Mouse (Mus musculus) megakaryocyte, adult 5-6 weeks (primary cell): ENCODE data around the gene 1700029P11Rik. TPM values are rescaled to one million over a fixed set of nuclear protein-coding genes. Genes with fewer than 3 reads are reported as not detected.

Experiments
- ATAC-seq: 2 replicates; pipeline ENCODE4 v1.8.0; 2016; ENCODE audit warnings: mild to moderate bottlenecking, inconsistent platforms; ENCODE audit not compliant: poor library complexity, severe bottlenecking
- total RNA-seq, 2 experiments: library from RNA; stranded (forward) in 1 of 2; stranded (reverse) in 1 of 2; fragments of 153-499, 151-499 nt in 1 of 2; fragments of 221-1000, 200-1000 nt in 1 of 2; gene quantifications; 2 replicates each; pipeline versions ENCODE4 v1.2.3 to v1.2.4; 2015 to 2017

The 1700029P11Rik gene
- total RNA-seq, 2 experiments from 2014 or later: not detected

DNA sequence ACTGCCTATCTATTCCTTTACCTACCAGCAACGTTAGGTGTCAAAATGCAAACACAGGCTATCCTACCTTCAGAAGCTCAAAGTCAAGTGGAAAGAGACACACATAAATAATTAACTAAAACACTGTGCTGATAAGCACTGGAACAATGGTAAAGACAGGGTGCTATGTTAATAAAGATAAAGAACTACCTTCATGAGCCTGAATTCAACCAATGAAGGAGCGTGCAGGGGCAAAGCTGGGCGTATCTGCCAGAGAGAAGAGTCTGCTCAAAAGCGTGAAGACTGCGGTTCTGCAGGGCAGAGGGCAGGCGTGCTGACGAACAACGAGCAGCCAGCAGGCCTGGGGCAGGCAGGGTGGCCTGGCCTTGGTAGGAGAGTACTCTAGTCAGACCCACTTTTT lies 23.9 kb downstream of the 1700029P11Rik start:
- ATAC-seq: no peak

DNA sequence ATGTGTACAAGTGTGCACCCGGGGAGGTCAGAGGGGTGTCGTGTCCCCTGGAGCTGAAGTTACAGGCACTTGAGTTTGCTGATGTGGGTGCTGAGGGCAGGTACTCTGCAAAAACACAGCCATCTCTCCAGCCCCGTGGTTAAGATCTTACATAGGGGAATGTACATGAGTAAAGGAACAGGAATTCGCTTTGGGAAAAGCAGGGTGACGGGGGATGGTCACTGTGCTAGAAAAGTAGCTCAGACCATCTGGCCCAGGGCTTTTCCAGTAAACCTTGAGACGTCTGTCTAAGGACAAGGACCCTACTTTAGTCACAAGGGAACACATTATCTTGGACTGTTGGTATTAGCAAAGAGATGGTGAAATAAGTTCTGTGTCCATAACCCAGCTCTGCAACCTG lies 31.6 kb downstream of the 1700029P11Rik start:
- no peak for ATAC-seq

DNA sequence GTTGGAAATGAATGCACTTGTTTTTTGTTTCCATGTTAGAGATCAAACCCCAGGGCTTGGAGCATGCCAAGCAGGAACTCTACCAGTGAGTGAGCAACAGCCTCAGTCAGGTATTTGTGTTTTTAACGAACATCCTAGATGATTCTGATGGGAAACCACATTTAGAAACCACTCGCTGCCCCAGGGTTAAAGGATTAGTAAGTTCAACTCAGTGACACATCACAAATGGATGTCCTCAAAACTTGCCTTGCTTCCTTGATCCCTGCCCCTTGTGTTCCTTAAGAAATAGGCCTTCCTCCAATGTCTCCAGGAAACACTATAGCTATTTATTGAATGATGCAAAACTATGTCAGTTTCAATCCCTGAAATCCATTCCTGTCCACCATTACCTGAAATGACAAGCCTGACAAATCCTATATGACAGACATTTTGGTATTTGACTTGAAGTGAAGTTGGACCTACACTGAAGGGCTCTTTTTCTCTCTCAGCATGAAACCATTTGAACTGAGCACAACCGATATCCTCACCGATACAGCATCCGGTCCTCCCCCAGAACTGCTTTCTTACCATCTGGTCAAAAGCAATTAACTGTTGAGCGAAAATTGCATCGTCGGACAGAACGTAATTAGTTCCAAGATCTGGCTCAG lies 34.5 kb downstream of the 1700029P11Rik start:
- no peak for ATAC-seq

DNA sequence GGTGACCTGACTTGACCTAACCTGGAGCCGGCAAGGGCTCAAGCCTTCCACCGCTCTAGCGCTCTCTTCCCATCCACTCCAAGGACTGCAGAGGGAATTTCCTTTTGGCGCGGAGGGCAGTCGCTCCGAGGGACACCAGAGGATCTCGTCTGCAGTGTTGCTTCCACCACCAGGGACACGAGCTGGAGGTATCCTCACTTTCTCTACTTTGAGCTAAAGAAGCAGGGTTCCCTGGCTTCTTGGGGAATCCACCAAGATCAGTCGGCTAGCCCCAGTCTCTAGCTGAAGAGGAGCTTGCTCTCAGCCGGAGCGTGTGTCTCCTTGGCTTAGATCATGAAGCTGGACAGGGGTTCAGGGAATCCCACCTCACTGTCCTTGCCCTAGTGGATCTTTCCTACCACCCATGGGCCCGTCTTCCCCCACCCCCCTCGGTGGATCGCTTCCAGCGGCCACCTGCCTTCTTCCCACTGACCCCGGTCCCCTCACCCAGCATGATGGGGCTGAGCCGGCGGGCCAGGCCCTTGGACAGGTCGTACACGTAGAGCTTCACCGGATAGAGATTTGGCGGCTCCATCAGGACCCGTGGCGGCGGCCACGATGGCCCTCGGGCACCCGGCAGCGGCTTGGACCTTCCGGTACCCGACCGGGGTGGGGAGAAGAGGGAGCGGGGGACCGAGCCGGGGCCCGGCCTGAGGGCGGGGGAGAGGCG lies 35.2 kb downstream of the 1700029P11Rik start:
- ATAC-seq: 0 out of 2 replicates have a peak, but pooled peaks have one; percentile 2

DNA sequence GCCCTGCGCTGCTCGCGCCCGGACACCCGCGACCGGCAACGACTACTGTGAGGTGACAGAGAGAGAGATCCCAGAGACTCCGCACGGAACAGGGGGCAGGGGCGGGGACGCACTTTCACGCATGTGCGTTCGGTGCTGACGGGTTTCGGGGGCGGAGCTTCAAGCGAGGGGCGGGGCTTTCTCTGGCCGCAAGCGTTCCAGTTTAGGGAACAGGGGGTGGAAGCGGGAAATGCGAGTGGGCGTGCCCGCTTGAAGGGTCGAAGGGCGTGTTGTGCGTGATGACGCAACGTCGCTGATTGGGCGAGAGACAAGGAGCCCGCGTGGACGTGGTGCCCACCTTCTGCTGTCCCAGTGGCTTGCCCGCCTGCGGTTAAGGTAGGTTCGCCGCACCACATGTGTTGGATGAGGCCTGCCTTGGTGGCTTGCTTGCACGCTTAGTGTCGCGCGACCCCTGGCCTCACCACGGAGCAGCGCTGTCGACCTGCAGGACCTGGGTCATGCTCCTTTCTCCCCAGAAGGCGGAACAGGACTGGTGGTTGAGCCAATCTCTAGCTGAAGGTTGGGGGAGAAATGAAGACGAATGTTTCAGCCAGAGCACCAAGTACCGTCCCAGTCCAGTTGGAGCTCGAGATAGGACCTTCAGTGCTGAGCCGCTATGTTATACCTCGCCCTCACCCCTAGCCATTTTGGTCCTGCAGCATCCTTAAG lies 35.9 kb downstream of the 1700029P11Rik start:
- ATAC-seq: peak; percentile 93

DNA sequence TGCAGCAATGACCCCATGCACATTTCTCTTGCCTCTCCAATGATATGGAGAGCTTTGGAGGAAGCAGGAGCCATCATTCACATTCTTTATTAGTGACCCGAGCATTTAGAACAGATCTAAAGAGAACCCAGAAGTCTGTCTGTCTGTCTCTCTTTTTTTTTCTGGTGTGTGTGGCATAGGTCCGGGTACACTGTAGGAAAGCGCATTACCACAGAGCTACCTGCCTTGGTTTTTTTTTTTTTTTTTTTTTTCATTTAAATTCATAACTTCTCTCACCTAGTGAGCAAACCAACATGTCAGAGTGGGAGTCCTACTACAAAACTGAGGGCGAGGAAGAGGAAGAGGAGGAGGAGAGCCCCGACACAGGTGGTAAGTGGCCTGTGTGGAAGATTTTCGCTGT lies 36.5 kb downstream of the 1700029P11Rik start:
- no peak for ATAC-seq

DNA sequence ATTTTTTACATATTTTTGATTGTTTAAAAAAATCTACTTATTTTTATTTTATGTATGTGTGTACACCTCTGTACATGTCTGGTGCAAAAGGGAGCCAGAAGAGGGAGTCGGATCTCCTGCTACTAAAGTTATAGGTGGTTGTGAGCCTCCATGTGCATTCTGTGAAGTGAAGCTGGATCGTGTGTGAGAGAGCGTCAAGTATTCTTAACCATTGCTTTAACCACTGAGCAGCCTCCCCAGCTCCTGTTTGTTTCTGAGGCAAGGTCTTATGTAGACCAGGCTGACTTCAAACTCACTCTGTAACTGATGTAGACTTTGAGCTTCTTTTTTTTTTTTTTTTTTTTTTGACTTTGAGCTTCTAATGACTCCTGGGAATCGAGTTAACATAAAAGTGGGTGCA lies 37.1 kb downstream of the 1700029P11Rik start:
- ATAC-seq: no peak

DNA sequence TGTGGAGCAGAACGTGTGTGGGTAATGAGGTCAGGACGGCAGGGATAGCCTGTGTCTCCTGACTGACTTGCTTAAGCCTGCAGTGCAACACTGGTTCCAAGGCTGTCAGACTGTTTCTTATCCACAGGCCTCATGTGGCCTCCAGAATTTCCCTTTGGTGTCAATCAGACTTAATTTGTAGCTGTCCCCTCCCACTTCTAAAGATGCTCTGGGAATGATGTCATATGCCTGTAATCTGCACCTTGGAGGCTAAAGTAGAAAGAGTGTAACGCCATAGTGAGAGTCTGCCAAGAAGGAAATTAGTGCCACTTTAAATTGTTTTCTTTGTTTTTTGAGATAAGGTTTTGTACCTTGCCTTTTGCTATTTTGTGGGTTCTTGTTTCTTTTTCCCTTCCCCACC lies 38.9 kb downstream of the 1700029P11Rik start:
- ATAC-seq: no peak

DNA sequence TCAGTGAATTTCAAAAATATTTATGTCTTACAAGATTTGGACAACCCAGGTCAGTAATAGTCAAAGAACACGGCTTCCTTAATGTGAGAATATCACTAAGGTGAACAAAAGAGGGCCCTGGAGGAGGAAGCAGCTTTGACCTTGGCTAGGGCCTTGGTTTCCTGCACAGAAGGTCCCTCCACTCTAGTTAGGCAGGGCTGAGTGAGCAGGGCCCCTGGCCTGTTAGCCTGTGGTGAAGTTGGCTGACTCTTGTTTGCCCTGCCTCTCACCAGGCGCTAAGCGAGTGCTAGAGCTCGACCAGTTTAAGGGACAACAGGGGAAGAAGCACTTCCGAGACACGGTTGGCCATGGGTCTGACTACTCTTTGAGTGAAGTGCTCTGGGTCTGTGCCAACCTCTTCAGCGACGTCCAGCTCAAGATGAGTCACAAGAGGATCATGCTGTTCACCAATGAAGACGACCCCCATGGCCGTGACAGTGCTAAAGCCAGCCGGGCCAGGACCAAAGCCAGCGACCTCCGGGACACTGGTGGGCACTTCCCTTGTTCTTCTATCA lies 42.3 kb downstream of the 1700029P11Rik start:
- ATAC-seq: no peak

DNA sequence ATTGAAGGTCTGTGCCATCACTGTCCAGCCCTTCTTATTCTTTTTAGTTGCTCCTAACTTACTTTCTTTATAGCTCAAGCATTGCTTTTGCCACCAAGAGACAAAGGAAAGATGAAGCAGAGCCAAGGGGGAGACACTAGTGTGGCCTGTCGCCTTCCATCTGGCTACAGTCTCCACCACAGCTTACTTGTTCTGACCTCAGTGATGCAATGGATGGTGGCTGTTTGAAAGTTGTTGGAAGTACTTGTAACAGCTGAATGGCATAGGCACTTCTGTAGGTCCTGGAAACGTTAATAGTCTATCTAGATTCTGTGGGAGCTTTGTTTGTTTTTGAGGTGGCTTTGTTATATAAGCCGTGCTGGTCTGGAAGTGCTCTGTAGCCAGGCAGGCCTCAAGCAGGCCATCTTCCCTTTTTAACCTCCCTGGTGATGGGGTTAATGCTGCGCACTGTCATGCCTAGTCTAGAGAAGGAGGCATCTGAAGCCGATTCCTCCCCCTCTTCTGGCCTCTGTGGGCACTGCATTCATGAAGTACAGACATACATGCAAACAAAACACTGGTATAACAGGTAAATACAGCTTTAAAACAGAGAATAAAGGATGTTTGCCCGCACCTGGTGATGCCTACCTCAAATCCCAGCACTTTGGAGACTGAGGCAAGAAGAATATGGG lies 43.8 kb downstream of the 1700029P11Rik start:
- no peak for ATAC-seq

DNA sequence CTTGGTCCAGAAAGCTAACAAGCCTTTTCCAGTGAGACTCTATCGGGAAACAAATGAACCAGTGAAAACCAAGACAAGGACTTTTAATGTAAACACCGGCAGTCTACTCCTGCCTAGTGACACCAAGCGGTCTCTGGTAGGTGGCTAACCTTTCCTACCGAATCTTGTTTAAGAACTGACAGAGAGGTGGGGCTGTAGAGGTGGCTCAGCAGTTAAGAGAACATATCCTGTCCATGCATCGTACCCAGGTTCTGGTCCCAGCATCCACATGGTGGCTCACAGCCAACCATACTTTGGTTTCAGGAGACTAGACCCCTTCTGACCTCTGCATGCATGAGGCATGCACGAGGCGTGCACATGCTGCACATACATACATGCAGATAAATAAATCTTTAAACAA lies 46.9 kb downstream of the 1700029P11Rik start:
- ATAC-seq: no peak

DNA sequence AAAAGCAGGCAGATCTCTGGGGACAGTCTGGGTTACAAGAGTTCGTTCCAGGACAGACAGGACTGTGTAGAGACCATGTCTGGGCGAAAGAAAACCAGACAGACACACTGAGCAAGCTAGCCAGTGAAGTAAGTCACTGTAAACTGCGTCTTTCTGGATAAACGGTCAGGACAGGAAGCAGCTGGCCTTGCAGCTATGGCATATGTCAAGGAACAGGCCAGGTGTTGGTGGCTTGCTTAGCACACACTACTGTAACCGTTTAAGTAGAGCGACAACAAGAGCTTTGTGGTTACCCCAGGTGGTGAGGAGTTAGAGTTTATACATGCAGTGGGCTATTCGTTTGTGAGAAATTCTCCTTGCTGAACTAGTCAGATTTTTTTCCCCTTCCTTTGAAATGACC lies 47.4 kb downstream of the 1700029P11Rik start:
- ATAC-seq: no peak

Other genes with a start within 250 kb of the 1700029P11Rik start
- 5.8 and 6.2 TPM in 2 replicates for gene Zc3h7b, start 235.5 kb upstream of the 1700029P11Rik start, total RNA-seq (2015)
- 5.5 and 7.0 TPM in 2 replicates for gene Zc3h7b, start 235.5 kb upstream of the 1700029P11Rik start, total RNA-seq (2017)
- gene Rangap1, start 235.0 kb upstream of the 1700029P11Rik start, total RNA-seq (2015): 29.8 and 32.0 TPM in 2 replicates
- 76.5 and 79.1 TPM in 2 replicates for gene Rangap1, start 235.0 kb upstream of the 1700029P11Rik start, total RNA-seq (2017)
- gene Tef, start 178.1 kb upstream of the 1700029P11Rik start, total RNA-seq (2015): 3.1 and 3.3 TPM in 2 replicates
- gene Tef, start 178.1 kb upstream of the 1700029P11Rik start, total RNA-seq (2017): 6.5 and 8.6 TPM in 2 replicates
- gene Tob2, start 121.7 kb upstream of the 1700029P11Rik start, total RNA-seq (2015): 36.1 and 38.2 TPM in 2 replicates
- gene Tob2, start 121.7 kb upstream of the 1700029P11Rik start, total RNA-seq (2017): 20.3 and 23.8 TPM in 2 replicates
- gene Phf5a, start 108.6 kb upstream of the 1700029P11Rik start, total RNA-seq (2015): 65.3 and 85.6 TPM in 2 replicates
- gene Phf5a, start 108.6 kb upstream of the 1700029P11Rik start, total RNA-seq (2017): 30.1 and 34.0 TPM in 2 replicates
- 47.0 and 58.7 TPM in 2 replicates for gene Aco2, start 108.2 kb upstream of the 1700029P11Rik start, total RNA-seq (2015)
- 82.3 and 89.4 TPM in 2 replicates for gene Aco2, start 108.2 kb upstream of the 1700029P11Rik start, total RNA-seq (2017)
- gene Polr3h, start 54.3 kb upstream of the 1700029P11Rik start, total RNA-seq (2015): 2.7 and 3.9 TPM in 2 replicates
- 5.5 and 7.8 TPM in 2 replicates for gene Polr3h, start 54.3 kb upstream of the 1700029P11Rik start, total RNA-seq (2017)
- gene Csdc2, start 43.8 kb upstream of the 1700029P11Rik start, total RNA-seq (2015): not detected in 2 replicates
- not detected in 2 replicates for gene Csdc2, start 43.8 kb upstream of the 1700029P11Rik start, total RNA-seq (2017)
- 10.4 and 10.5 TPM in 2 replicates for gene Pmm1, start 19.6 kb upstream of the 1700029P11Rik start, total RNA-seq (2015)
- 5.6 and 5.7 TPM in 2 replicates for gene Pmm1, start 19.6 kb upstream of the 1700029P11Rik start, total RNA-seq (2017)
- 28.8 and 36.2 TPM in 2 replicates for gene Xrcc6, start 7.3 kb downstream of the 1700029P11Rik start, total RNA-seq (2015)
- gene Xrcc6, start 7.3 kb downstream of the 1700029P11Rik start, total RNA-seq (2017): 82.5 and 83.2 TPM in 2 replicates
- 19.1 and 26.3 TPM in 2 replicates for gene Desi1, start 53.3 kb downstream of the 1700029P11Rik start, total RNA-seq (2015)
- 2.6 and 3.9 TPM in 2 replicates for gene Desi1, start 53.3 kb downstream of the 1700029P11Rik start, total RNA-seq (2017)
- gene Snu13, start 67.1 kb downstream of the 1700029P11Rik start, total RNA-seq (2015): 104 and 106 TPM in 2 replicates
- gene Snu13, start 67.1 kb downstream of the 1700029P11Rik start, total RNA-seq (2017): 79.1 and 80.3 TPM in 2 replicates
- not detected in 2 replicates for gene 4930407I10Rik, start 78.6 kb downstream of the 1700029P11Rik start, total RNA-seq (2015)
- gene 4930407I10Rik, start 78.6 kb downstream of the 1700029P11Rik start, total RNA-seq (2017): not detected in 2 replicates
- not detected in 2 replicates for gene Mei1, start 89.5 kb downstream of the 1700029P11Rik start, total RNA-seq (2015)
- not detected in 2 replicates for gene Mei1, start 89.5 kb downstream of the 1700029P11Rik start, total RNA-seq (2017)
- 7.8 and 8.8 TPM in 2 replicates for gene Ccdc134, start 147.4 kb downstream of the 1700029P11Rik start, total RNA-seq (2015)
- gene Ccdc134, start 147.4 kb downstream of the 1700029P11Rik start, total RNA-seq (2017): 22.6 and 23.5 TPM in 2 replicates
- gene Srebf2, start 166.6 kb downstream of the 1700029P11Rik start, total RNA-seq (2015): 39.0 and 40.7 TPM in 2 replicates
- 39.8 and 40.7 TPM in 2 replicates for gene Srebf2, start 166.6 kb downstream of the 1700029P11Rik start, total RNA-seq (2017)
- gene Shisa8, start 232.3 kb downstream of the 1700029P11Rik start, total RNA-seq (2015): 0.14 TPM in 1 of 2 replicates, not detected in the other
- gene Shisa8, start 232.3 kb downstream of the 1700029P11Rik start, total RNA-seq (2017): not detected in 2 replicates
- gene Tnfrsf13c, start 243.8 kb downstream of the 1700029P11Rik start, total RNA-seq (2015): 1.8 and 2.7 TPM in 2 replicates
- gene Tnfrsf13c, start 243.8 kb downstream of the 1700029P11Rik start, total RNA-seq (2017): 1.0 and 1.5 TPM in 2 replicates